Comparison of ENCODE assay signal across 8 mouse cellular contexts in the genomic region with DNA sequence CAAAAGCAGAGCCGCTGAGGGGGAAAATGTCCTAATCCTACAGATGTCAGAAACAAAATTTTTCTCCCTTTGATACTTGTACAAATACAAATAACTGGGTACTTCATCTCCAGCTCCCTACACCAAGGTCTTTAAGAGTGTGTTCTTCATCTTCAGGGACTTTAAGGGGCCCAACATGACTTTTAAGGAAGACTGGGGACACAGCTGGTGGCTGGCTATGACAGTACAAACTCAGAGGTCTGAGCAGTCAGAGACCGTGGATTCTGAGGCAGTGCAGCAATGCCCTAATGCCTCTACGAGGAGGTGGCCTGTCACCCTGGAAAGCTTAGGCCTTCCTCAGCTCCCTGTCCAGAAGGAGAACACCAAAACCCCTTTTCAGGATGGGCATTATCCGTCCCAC. TPM values are rescaled to one million over a fixed set of nuclear protein-coding genes. Genes with fewer than 3 reads are reported as not detected.
DNase-seq lines count a peak whose midpoint lies in the region; ATAC-seq and TF ChIP-seq lines count a peak whose summit lies in the region.

No protein-coding gene starts in this region.

- DNase-seq in heart, adult 2 months, result no peak
- DNase-seq in heart, adult 9 months (ENCODE audit: low spot score in 2 of 2), result no peak
- peak; percentile 27 for DNase-seq in A20 (ENCODE audit: low read depth, low spot score)
- no peak for DNase-seq in liver, embryonic 14.5 days (ENCODE audit: low read depth in 3 of 3, low spot score in 3 of 3)
- no peak for DNase-seq in frontal cortex, postnatal 14 days (ENCODE audit: low spot score in 2 of 2)
- no peak for DNase-seq in layer of hippocampus, postnatal 36 days
- DNase-seq in gastrocnemius, postnatal 10 days, result no peak

- peaks cover 18% of the 10 kb centered on the region for H3K36me3 ChIP-seq in heart, adult 2 months (ENCODE audit: control insufficient read depth, insufficient read depth, low read length)
- no peaks in the 10 kb centered on the region for H3K36me3 ChIP-seq in forebrain, embryonic 16.5 days (ENCODE audit: control insufficient read depth, insufficient read depth)
- H3K36me3 ChIP-seq in liver, embryonic 14.5 days (replicated peaks; ENCODE audit: control insufficient read depth, insufficient read depth, low read depth), result peaks cover 2% of the 10 kb centered on the region; the same call in 1 of the 2 replicates

- H3K9me3 ChIP-seq in forebrain, embryonic 16.5 days (ENCODE audit: control insufficient read depth, low read length), result no peaks in the 10 kb centered on the region
- no peaks in the 10 kb centered on the region for H3K9me3 ChIP-seq in liver, embryonic 14.5 days (ENCODE audit: control insufficient read depth, low read length)

- peak overlapping the region; percentile 3 for H3K9ac ChIP-seq in heart, adult 2 months (ENCODE audit: low read depth, low read length)
- no peak overlapping the region for H3K9ac ChIP-seq in forebrain, embryonic 16.5 days (replicated peaks; ENCODE audit: low read depth, low read length)
- peak overlapping the region; percentile 96 for H3K9ac ChIP-seq in liver, embryonic 14.5 days (replicated peaks)

- TF ChIP-seq POLR2A in heart, adult 2 months (IDR thresholded peaks at IDR 0.05; ENCODE audit: insufficient read depth, low read depth, low read length), result no peak

- intact Hi-C loops in heart, adult 2 months (cut with DNase I), result loop anchor here (2.0 to 5.0 kb wide), 2 partner anchors 16 to 179 kb away; partner anchors contain the start of gene Lpin2

- H3K79me2 ChIP-seq in heart, adult 2 months (replicated peaks; ENCODE audit: control insufficient read depth, insufficient read depth, low read length), result peaks cover 2% of the 10 kb centered on the region; the same call in 1 of the 2 replicates

- H3K4me3 ChIP-seq in heart, adult 2 months, result peak overlapping the region; percentile 45
- peak overlapping the region; percentile 92 for H3K4me3 ChIP-seq in forebrain, embryonic 16.5 days (replicated peaks; ENCODE audit: low read length)
- H3K4me3 ChIP-seq in liver, embryonic 14.5 days (ENCODE audit: insufficient read depth in 1 of 2, low read depth in 2 of 2, low read length in 2 of 2), result peak overlapping the region in 1 of 2 experiments; percentile 78; a peak in 3 of 4 replicates

- TF ChIP-seq CTCF in heart, adult 2 months (IDR thresholded peaks at IDR 0.05), result peak; percentile 18; the same call in 1 of the 2 replicates
- no peak for TF ChIP-seq CTCF in liver, embryonic 14.5 days (IDR thresholded peaks at IDR 0.05; ENCODE audit: low read depth)

- peaks cover 10% of the 10 kb centered on the region for H3K4me1 ChIP-seq in heart, adult 2 months (ENCODE audit: control insufficient read depth, insufficient read depth, low read length)
- H3K4me1 ChIP-seq in forebrain, embryonic 16.5 days (replicated peaks; ENCODE audit: control insufficient read depth, insufficient read depth, low read length), result peaks cover 13% of the 10 kb centered on the region
- peaks cover 13 to 25% of the 10 kb centered on the region in 2 experiments for H3K4me1 ChIP-seq in liver, embryonic 14.5 days (replicated peaks; ENCODE audit: control insufficient read depth in 2 of 2, insufficient read depth in 2 of 2, low read length in 1 of 2)

- no peak for TF ChIP-seq EP300 in heart, adult 2 months (IDR thresholded peaks at IDR 0.05; ENCODE audit: insufficient read depth, low read depth, low read length)
- TF ChIP-seq EP300 in liver, embryonic 14.5 days (IDR thresholded peaks at IDR 0.05; ENCODE audit: low read depth), result no peak

- peak overlapping the region; percentile 82 for H3K4me2 ChIP-seq in forebrain, embryonic 16.5 days (ENCODE audit: low read length)
- peak overlapping the region; percentile 91 for H3K4me2 ChIP-seq in liver, embryonic 14.5 days (ENCODE audit: low read depth)

- WGBS in heart, adult 2 months, result 35% methylated on average over 4 of the region's 4 CpGs
- 62% methylated on average over 4 of the region's 4 CpGs for WGBS in forebrain, embryonic 16.5 days
- WGBS in liver, embryonic 14.5 days (ENCODE audit: insufficient replicate concordance), result 56% methylated on average over 4 of the region's 4 CpGs

- ATAC-seq in forebrain, embryonic 16.5 days, result no peak
- ATAC-seq in liver, embryonic 14.5 days (ENCODE audit: insufficient read depth), result no peak

- no peaks in the 10 kb centered on the region for H3K27me3 ChIP-seq in heart, adult 2 months (ENCODE audit: control insufficient read depth, insufficient read depth, low read length)
- H3K27me3 ChIP-seq in forebrain, embryonic 16.5 days (replicated peaks; ENCODE audit: control insufficient read depth, insufficient read depth, low read length), result no peaks in the 10 kb centered on the region
- no peaks in the 10 kb centered on the region for H3K27me3 ChIP-seq in liver, embryonic 14.5 days (ENCODE audit: control insufficient read depth, insufficient read depth, low read length)

- peak overlapping the region; percentile 100 for H3K27ac ChIP-seq in heart, adult 2 months
- no peak overlapping the region for H3K27ac ChIP-seq in forebrain, embryonic 16.5 days (ENCODE audit: low read length)
- peak overlapping the region; percentile 66 for H3K27ac ChIP-seq in liver, embryonic 14.5 days

RNA-seq across cellular contexts. Expression of gene Myl12a, which starts 0.4 kb away (rescaled TPM):
- total RNA-seq in heart, adult 2 months (2021), result 1,000 to 10,000 TPM in 1 of 2 experiments, 100 to 1,000 TPM in 1; 822 to 1,002 TPM
- polyA plus RNA-seq in heart, adult 2 months (2012; rRNA removed), result 617 and 695 TPM in 2 replicates
- polyA plus RNA-seq in forebrain, embryonic 16.5 days (2015; fragmentation: Nextera tagmentation; extraction: Ambion mirVana), result 110 and 142 TPM in 2 replicates
- 92.3 and 92.7 TPM in 2 replicates for polyA plus RNA-seq in liver, embryonic 14.5 days (2012; rRNA removed)
- polyA plus RNA-seq in liver, embryonic 14.5 days (2014; fragmentation: Nextera tagmentation; extraction: Ambion mirVana), result 163 and 165 TPM in 2 replicates
- 10 to 100 TPM; 38.0 to 48.0 TPM for total RNA-seq in layer of hippocampus, postnatal 36 days (2021)
- 100 to 1,000 TPM; 650 to 696 TPM for total RNA-seq in gastrocnemius, postnatal 10 days (2021)

RNA-seq across cellular contexts. Expression of gene Myom1, which starts 0.7 kb away (rescaled TPM):
- total RNA-seq in heart, adult 2 months (2021), result 1,000 to 10,000 TPM in 1 of 2 experiments, 100 to 1,000 TPM in 1; 865 to 1,030 TPM
- 222 and 381 TPM in 2 replicates for polyA plus RNA-seq in heart, adult 2 months (2012; rRNA removed)
- polyA plus RNA-seq in forebrain, embryonic 16.5 days (2015; fragmentation: Nextera tagmentation; extraction: Ambion mirVana), result 0.77 and 1.3 TPM in 2 replicates
- 1.8 and 2.6 TPM in 2 replicates for polyA plus RNA-seq in liver, embryonic 14.5 days (2012; rRNA removed)
- 1.6 TPM in 2 replicates for polyA plus RNA-seq in liver, embryonic 14.5 days (2014; fragmentation: Nextera tagmentation; extraction: Ambion mirVana)
- 1 to 10 TPM; 1.5 to 1.7 TPM for total RNA-seq in layer of hippocampus, postnatal 36 days (2021)
- 1,000 to 10,000 TPM; 1,013 to 1,104 TPM for total RNA-seq in gastrocnemius, postnatal 10 days (2021)

Comparison
In these comparisons a context has a peak if more than half of its experiments do, and no peak if none do; other contexts are left out.
1. RNA of gene Myl12a, which starts 0.4 kb away (total RNA-seq): 822 to 1,002 TPM in heart, adult 2 months and 650 to 696 TPM in gastrocnemius, postnatal 10 days; 38.0 to 48.0 TPM in layer of hippocampus, postnatal 36 days; every median in the first group is over 10 times any median in the second.
2. RNA of gene Myom1, which starts 0.7 kb away (total RNA-seq): 1,013 to 1,104 TPM in gastrocnemius, postnatal 10 days and 865 to 1,030 TPM in heart, adult 2 months; 1.5 to 1.7 TPM in layer of hippocampus, postnatal 36 days; every median in the first group is over 100 times any median in the second.